Mouse (Mus musculus) 3T3-L1 (cell line): ENCODE data around the gene Tlx1.
A peak's percentile ranks its signal among the peaks of the same experiment; 100 is the strongest.

Experiments used
- DNase-seq: peaks from one replicate; pipeline ENCODE4 v3.0.0-alpha.2; 2015; ENCODE audit warnings: low read depth, low spot score

Tlx1 gene

DNA sequence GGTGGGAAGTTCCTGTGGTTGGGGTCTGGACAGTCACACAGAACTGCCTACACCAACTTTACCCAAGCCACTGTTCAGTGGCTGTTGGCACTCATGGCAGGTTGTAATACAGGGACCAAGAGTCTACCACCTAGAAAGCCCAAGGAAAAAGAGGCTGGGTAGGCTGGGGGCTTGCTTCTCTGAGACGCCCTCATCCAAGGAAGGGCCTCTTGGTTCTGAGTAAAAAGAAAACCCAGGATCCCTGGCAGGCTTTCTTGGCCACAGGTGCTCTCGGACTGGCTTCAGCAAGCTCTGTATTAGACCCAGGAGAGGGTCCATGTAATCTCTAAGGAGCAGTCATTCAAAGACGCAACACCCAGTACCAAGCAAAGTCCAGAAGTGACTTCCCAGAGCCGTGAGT lies 7.7 kb downstream of the Tlx1 start:
- DNase-seq: no peak

DNA sequence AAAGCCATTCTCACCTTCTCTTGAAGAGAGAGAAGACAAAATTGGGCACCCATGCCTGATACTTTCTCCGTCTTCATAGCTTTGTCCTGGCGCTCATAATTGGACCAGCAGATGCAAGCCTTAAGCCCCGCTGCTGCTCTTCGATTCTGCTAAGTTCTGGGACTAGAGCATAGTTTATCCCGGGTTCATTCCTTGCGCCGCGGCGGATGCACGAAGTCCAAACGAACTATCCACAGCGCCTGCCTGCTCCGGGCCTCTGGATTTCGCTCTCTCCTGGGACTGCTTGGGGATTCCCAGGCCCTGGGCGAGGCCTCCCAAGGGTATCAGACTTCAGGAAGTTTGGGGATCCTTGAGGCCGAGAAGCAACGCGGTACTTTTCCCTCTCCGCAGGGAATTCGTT lies 8.4 kb downstream of the Tlx1 start:
- no peak for DNase-seq

DNA sequence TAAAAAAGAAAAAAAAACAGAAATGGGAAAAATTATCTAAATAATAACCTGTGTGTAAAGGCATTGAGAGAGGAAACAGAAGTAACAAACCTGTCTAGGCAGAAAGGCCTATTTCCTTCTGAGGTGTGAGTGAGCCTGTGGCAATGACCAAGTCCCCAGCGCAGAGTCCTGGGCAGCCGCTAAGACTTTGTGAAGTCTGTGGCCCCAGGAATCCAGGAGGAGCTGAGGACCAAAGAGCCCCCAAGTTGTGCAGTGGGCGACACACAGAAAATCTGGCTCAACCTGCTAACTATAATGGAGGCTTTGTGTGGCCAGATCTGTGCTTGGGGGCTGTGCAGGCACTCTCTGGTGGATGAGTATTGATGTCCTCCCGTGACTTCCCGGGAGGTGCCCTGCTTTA lies 9.0 kb downstream of the Tlx1 start:
- DNase-seq: no peak

DNA sequence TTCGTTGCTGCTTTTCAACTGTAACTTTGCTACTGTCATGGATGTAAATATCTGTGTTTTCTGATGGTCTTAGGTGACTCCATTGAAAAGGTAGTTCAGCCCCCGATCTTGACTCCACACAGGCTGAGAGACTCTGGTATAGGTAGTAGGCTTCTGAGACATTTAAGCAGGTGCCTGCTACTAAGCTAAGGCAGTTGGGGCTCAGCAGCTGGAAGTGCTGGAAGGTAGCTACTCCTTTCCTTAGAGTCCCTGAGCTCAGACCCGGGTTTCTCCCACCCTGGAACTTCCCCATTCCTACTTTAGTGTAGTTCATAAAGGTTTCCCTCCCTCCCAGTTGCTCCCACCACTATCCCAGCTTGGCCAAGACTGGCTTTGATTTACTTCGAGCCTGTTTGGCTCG lies 9.5 kb downstream of the Tlx1 start:
- DNase-seq: no peak

DNA sequence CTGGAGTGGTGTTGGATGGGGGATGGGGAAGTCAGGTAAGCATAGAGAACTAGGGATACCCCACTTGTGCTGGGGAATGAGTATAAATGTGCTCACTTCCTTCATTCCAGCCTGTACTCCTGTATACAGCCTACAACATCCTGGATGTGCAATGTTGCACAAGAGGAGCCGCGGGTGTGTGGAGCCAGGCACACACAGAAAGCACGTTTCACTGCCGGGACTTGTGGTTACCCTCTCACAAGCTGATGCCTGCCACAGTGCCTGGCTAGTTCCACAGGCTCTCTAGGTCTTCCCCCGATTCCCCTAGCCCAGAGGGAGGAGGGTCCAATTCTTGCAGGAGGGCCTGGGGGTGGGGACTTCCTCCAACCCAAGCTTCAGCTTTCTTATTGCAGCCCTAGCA lies 10.0 kb downstream of the Tlx1 start:
- no peak for DNase-seq

DNA sequence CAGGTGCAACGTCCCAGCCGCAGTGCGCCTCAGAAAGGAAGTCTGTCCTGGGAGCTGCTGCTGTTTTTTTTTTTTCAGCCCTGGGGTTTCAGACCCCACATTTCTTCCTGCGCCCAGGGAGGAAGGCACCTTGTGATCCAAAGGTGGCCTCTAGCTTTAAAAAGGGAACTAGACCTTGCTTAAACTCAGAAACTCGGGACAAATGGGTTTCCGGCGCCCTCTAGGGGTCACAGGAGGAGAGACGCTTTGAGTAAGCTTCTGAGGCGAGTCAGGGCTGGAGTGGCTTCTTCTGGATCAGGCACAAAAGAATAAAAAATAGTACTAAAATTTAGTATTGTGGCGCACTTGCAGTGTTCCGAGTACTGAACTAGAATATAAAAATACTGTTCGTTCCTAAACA lies 10.6 kb downstream of the Tlx1 start:
- DNase-seq: peak; percentile 92

DNA sequence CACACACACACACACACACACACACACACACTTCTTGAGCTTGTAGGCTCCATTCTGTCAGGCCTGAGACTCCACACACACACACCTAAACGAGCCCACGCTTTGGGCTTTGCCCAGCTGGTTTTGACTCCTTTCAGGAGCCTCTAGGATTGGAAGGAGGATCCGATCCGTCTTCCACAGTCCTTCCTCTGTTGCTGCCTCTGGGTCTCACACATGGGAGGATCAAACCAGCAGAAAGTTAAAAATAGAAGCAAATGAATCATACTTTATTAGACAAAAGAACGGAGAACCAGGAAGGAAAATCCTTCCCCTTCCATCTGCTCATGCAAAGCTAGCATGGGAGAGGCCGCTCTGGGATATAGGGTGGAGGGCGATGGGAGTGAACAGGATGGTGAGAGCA lies 11.7 kb downstream of the Tlx1 start:
- peak; percentile 65 for DNase-seq

DNA sequence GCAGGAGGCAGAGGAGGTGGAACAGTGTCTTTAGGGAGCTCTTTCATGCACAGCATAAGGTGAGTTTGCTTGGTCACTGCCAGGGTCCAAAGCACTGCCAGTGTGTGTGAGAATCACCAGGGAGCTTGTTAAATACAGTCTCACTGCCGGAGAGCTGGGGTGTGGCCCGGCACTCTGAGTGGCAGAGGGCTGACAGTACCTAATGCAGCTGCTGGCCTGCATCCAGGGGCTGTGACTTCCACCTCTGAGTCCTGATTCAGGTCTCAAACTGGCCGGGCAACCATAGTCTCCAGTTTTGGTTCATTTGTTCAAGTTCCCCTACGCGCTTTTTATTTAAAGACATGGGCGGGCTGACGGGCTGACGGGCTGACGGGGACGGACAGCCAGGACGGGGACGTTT lies 12.4 kb downstream of the Tlx1 start:
- DNase-seq: peak; percentile 39

DNA sequence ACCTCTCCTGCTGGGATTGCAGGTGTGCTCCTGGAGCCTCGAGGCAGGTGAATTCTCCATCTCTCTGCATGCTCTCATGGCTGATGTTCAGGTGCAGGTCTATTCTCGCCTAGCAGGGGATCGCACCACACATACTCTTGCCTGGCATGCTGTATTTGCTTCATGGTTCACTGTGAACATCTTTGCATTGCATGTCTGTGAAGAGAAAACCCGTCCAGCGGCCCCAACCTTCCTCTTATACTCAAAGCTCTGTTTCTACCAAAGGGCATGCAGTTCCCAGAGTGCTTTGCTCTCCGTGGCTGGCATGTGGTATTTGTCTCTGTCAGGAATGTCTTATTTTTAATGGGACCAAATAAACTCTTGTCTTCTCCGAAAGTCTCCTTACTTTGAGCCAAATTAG lies 20.0 kb downstream of the Tlx1 start:
- DNase-seq: no peak

DNA sequence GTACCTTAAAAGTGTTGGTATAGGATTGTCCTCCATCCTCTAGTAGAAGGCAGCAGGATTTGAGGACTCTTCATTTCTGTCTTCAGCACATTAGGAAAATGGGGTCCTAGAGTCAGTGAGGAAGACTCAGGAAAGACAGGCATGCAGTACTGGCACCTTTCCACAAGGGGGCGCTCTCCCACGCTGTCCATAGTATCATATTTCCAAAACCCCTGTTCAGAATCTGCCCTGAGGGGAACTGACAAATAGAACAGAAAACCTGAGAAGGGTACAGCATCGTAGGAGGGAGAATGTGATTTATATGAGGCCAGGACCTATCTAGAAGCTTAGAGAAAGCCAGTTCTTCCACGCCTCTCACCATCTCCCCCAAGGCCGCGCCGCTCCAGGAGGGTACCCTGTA lies 24.3 kb downstream of the Tlx1 start:
- peak; percentile 31 for DNase-seq

DNA sequence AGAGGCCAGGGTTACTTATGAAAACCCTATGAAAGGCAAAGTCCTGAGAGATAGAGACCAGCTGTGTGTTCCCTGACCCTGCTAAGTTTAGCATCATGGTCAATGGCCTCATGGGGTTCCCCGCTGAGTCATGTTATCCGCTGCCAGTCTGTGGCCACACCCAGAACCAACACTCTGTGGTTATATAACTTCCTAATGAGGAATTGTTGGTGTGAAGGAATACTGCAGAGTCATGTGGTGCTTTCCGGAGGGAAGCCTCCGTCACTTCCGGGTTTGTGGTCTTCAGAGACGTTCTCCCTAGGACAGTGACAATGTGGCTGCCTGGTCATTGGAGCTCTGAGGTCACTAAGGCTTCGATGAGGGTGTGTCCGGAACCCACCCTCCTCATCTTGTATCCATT lies 25.8 kb downstream of the Tlx1 start:
- DNase-seq: peak; percentile 76

DNA sequence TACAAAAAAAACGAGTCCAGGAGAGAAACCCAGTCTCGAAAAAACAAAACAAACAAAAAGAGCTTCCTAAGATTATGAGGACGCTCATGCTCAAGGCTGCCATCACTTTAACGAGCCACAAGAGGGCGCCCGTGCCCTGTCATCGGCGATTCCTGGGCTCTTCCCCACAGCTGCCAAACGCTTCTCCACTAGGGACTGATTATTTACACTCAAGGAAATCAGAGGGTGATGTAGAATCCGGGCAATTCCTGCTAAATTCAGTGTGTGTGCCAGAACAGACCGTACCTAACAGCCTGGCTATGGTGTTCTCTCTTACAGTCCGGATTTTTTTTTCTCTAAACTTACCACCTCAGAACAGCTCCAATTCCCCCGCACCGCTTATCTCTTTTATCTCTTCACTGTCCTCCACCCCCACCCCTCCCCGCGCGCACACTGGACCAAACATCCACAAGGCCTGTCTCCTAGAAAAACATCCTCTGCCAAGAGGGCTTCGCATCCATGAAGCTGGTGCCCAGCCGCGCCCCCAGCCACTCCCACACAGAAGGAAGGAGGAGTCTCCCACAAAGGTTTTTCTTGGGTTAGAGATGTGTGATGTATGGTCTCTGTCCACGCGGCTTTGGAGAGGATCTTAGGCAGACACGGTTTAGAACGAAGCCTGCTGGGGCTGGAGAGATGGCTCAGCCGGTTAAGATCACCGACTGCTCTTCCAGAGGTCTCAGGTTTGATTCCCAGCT lies 26.7 kb downstream of the Tlx1 start:
- DNase-seq: peak; percentile 79

DNA sequence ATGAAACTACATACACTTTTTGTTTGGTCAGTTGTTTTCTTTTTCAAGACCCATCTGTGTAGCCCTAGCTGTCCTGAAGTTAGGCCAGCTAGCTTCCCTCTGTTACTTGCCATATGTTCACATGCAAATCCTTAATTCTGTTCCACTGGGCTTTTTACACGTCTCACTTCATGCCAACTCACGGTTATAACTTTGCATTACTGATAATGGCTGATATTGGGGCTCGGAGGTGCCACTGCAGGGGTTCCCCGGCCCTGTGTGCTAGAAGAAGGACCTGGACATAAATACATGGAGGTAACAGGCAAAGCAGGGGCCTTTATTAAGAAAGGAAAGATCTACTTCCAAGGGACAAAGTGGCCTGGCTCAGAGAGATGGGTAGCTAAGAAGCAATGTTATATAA lies 29.0 kb downstream of the Tlx1 start:
- DNase-seq: no peak

DNA sequence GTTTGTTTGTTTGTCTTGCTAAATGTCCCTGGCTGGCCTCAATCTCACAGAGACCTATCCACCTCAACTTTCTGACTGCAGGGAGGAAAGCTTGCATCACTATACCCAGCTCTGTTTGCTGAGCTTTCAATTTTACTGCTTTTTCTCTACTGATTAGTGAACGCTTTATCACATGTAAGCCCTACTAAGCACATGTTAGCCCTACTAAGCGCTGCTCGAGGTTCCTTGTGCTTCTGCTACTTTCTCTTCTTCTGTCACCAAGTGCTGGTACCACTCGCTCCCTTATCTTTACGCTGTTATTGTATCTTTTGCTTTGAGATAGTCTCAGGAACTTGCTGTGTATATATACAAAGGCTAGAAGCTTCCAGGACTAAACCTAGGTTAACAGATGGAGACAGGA lies 30.0 kb downstream of the Tlx1 start:
- no peak for DNase-seq

DNA sequence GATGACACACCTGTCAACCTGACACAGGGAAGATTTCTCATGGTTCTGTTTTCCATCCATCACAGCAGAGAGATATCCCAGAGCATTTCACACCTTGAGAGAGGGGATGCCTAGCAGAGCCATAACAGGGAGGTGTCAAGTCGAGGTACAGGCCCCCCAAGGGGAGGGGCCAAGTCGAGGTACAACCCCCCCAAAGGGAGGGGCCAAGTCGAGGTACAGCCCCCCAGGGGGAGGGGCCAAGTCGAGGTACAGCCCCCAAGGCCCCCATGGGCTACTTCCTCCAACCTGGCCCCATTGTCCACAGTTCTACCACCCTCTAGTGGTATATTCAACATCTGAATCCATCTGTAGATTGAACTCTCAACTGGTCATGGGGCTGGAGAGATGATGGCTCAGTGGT lies 44.2 kb downstream of the Tlx1 start:
- no peak for DNase-seq

DNA sequence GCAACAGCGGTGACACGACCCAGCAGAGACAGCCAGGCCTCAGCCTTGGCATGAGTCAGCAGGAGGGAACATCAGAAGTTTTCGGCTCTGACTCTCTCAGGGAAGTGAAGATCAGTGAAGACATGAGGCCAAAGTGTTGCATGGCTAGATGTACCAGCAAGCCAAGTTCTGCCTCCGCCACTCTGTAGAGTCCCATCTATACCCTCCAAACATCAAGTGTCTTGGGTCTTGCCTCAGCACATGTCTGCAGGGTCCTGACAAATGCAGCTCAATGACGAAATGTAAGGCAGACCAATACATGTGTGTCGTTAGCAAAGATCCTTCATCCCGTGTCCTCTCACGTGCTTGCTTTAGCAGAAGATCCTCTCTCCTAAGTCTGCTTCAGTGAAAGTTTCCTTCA lies 46.5 kb downstream of the Tlx1 start:
- no peak for DNase-seq

DNA sequence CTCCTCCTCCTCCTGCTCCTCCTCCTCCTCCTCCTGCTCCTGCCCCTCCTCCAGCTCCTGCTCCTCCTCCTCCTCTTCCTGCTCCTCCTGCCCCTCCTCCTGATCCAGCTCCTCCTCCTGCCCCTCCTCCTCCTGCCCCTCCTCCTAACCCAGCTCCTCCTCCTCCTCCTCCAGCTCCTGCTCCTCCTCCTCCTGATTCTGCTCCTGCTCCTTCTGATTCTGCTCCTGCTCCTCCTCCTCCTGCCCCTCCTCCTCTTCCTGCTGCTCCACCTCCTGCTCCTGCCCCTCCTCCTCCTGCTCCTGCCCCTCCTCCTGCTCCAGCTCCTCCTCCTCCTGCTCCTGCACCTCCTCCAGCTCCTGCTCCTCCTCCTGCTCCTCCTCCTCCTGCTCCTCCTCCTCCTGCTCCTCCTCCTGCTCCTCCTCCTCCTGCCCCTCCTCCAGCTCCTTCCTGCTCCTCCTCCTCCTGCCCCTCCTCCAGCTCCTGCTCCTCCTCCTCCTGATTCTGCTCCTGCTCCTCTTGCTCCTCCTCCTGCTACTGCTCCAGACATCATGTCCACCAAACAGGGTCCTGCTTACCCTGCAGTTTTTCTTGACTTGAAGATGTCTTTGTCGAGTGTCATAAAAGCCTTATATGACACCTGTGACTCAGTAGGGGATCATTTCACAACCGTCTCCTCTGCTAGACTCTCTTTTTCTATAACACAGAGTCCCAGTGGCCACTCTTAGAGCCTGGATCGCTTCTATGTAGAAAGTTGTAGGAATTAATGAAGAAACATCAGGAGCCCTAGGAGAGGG lies 55.0 kb downstream of the Tlx1 start:
- DNase-seq: no peak
